Mouse (Mus musculus): ENCODE data around the gene Skap1.

DNA sequence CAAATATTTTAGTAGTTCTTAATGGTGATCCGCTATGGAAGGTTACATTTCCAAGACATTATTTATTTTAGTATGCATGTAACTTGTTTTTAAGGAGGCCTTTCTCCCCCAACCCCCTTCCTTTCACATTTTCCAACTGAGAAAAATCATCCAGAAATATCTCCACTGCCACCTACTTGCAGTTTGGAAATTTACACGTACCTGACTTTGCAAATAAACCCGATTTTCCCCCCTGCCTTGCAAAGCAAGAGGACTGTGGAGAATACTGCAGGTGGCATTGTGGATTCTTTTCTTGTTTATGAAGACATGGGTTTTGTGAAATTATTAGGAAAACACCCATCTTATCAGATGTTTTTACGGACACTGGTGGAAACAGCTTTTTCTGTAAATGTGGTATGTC is 160.0 kb downstream of the Skap1 start:
- TF ChIP-seq FLI1 (IDR thresholded peaks at IDR 0.05; ENCODE audit: low read length), result no peak
- no peak for TF ChIP-seq GATA1 (IDR thresholded peaks at IDR 0.05; ENCODE audit: borderline replicate concordance, low read length)

All from megakaryocyte, embryonic 14.5 days (primary cell).